Mouse (Mus musculus) kidney, adult 10 weeks (tissue): ENCODE data around the gene Bloc1s5. TPM values are rescaled to one million over a fixed set of nuclear protein-coding genes. Genes with fewer than 3 reads are reported as not detected.

Experiments
- polyA plus RNA-seq: library from polyadenylated mRNA; stranded (reverse); fragments of 350-450 nt; fragmentation: Illumina TruSeq; extraction: RNeasy Lipid Tissue Mini Kit (QIAGEN cat#74804); gene quantifications from one replicate; pipeline ENCODE4 v1.2.3, GENCODE M21; 2014; ENCODE audit warnings: low read depth, low replicate concordance

The Bloc1s5 gene
- 6.9 TPM for polyA plus RNA-seq

DNA sequence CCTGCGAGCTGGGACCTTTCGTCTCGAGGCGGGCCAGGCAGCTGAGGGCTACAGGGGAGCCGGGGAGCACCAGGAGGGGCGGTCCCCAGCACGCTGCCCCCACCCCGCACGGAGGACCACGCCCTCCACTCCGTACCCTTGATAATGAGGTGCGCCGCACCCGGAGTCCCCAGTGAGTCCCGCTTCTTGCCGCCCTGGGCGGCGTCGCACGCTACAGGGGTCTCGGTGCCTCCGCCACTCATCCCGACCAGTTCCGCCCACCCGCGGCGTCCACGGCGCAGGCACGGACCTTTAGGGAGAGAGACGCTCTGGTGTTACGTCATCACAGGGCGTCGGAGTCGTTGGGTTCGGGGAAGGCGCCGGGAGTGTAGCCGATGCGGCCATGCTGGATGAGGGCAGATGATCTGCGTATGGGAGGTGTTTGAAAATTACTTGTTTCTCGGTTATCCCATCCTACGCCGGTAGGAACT, at the start of gene Bloc1s5:
Bloc1s5 (minus strand) TSS at position 310 of the 470 bp plus-strand sequence.

DNA sequence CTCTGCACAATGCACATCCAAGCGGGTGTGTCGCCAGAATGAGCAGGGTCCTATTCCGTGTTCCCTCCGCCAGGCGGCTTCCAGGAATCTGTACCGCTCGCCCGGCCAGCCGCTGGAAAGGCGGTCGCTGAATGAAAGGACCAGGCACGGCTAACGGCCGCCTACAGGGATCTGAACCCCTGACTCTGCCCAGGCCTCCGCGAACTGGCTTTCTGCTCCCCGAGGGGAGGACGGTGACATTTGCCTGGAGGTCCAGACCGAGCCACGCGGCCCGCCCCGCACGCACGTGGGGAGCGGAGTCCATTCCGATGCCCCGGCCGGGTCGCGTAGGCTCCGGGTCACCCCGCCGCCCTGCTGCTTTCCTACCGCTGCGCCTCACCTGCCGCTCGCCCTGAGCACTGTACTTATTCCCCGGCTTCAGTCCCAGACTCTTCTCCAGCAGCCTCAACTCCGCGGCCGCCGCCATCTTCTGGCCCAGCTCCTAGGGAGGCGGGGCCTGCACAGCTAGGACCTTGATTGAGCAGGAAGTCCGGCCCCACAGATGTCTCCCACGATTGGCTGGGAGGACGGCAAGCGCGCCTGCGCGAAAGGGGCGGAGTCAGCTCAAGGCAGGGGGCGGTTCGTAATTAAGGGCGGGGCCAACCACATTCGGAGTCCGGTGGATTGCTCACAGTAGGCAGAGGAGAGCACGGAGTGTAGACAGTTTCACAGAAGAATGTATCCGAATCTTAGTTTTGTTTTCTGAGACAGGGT, 23.8 kb upstream of the Bloc1s5 start, which contains the start of gene Eef1e1:
Eef1e1 (minus strand) TSS at position 531 of the 753 bp plus-strand sequence.

Other genes with a start within 250 kb of the Bloc1s5 start
- gene Txndc5, start 106.3 kb downstream of the Bloc1s5 start, polyA plus RNA-seq = 29.8 TPM
- 32.0 TPM for gene Eef1e1, start 23.9 kb upstream of the Bloc1s5 start, polyA plus RNA-seq